Mouse (Mus musculus): ENCODE data around the gene Olfr481. TPM values are rescaled to one million over a fixed set of nuclear protein-coding genes. Genes with fewer than 3 reads are reported as not detected.

Olfr481 gene
- polyA plus RNA-seq, 1 experiment from 2014 or later, result not detected

Other genes starting within 250 kb of the Olfr481 start
- gene Olfr470, start 232.4 kb upstream of the Olfr481 start, polyA plus RNA-seq (2014; fragmentation: Nextera tagmentation; extraction: Ambion mirVana), result not detected in 2 replicates
- not detected in 2 replicates for gene Olfr472, start 182.0 kb upstream of the Olfr481 start, polyA plus RNA-seq (2014; fragmentation: Nextera tagmentation; extraction: Ambion mirVana)
- gene Olfr473, start 149.4 kb upstream of the Olfr481 start, polyA plus RNA-seq (2014; fragmentation: Nextera tagmentation; extraction: Ambion mirVana), result not detected in 2 replicates
- not detected in 2 replicates for gene Olfr474, start 125.2 kb upstream of the Olfr481 start, polyA plus RNA-seq (2014; fragmentation: Nextera tagmentation; extraction: Ambion mirVana)
- gene Olfr476, start 115.1 kb upstream of the Olfr481 start, polyA plus RNA-seq (2014; fragmentation: Nextera tagmentation; extraction: Ambion mirVana), result not detected in 2 replicates
- not detected in 2 replicates for gene Olfr477, start 93.2 kb upstream of the Olfr481 start, polyA plus RNA-seq (2014; fragmentation: Nextera tagmentation; extraction: Ambion mirVana)
- gene Olfr478, start 45.9 kb upstream of the Olfr481 start, polyA plus RNA-seq (2014; fragmentation: Nextera tagmentation; extraction: Ambion mirVana), result not detected in 2 replicates
- not detected in 2 replicates for gene Olfr479, start 29.2 kb upstream of the Olfr481 start, polyA plus RNA-seq (2014; fragmentation: Nextera tagmentation; extraction: Ambion mirVana)
- gene Olfr480, start 12.5 kb upstream of the Olfr481 start, polyA plus RNA-seq (2014; fragmentation: Nextera tagmentation; extraction: Ambion mirVana), result not detected in 2 replicates
- not detected in 2 replicates for gene Olfr482, start 17.7 kb downstream of the Olfr481 start, polyA plus RNA-seq (2014; fragmentation: Nextera tagmentation; extraction: Ambion mirVana)
- not detected in 2 replicates for gene Olfr483, start 21.0 kb downstream of the Olfr481 start, polyA plus RNA-seq (2014; fragmentation: Nextera tagmentation; extraction: Ambion mirVana)
- gene Olfr484, start 47.6 kb downstream of the Olfr481 start, polyA plus RNA-seq (2014; fragmentation: Nextera tagmentation; extraction: Ambion mirVana), result not detected in 2 replicates
- gene Olfr485, start 80.0 kb downstream of the Olfr481 start, polyA plus RNA-seq (2014; fragmentation: Nextera tagmentation; extraction: Ambion mirVana), result not detected in 2 replicates
- gene Olfr486, start 92.9 kb downstream of the Olfr481 start, polyA plus RNA-seq (2014; fragmentation: Nextera tagmentation; extraction: Ambion mirVana), result not detected in 2 replicates
- gene Olfr487, start 134.8 kb downstream of the Olfr481 start, polyA plus RNA-seq (2014; fragmentation: Nextera tagmentation; extraction: Ambion mirVana), result not detected in 2 replicates
- gene Olfr488, start 178.5 kb downstream of the Olfr481 start, polyA plus RNA-seq (2014; fragmentation: Nextera tagmentation; extraction: Ambion mirVana), result not detected in 2 replicates
- not detected in 2 replicates for gene Olfr490, start 209.1 kb downstream of the Olfr481 start, polyA plus RNA-seq (2014; fragmentation: Nextera tagmentation; extraction: Ambion mirVana)
- gene Olfr491, start 233.6 kb downstream of the Olfr481 start, polyA plus RNA-seq (2014; fragmentation: Nextera tagmentation; extraction: Ambion mirVana), result not detected in 2 replicates
- not detected in 2 replicates for gene Olfr492, start 243.8 kb downstream of the Olfr481 start, polyA plus RNA-seq (2014; fragmentation: Nextera tagmentation; extraction: Ambion mirVana)